Mouse (Mus musculus): ENCODE results near the gene Lama4. TPM values are rescaled to one million over a fixed set of nuclear protein-coding genes. Genes with fewer than 3 reads are reported as not detected.

The Lama4 gene
- polyA plus RNA-seq, 1 experiment from 2014 or later: 23.0 TPM

DNA sequence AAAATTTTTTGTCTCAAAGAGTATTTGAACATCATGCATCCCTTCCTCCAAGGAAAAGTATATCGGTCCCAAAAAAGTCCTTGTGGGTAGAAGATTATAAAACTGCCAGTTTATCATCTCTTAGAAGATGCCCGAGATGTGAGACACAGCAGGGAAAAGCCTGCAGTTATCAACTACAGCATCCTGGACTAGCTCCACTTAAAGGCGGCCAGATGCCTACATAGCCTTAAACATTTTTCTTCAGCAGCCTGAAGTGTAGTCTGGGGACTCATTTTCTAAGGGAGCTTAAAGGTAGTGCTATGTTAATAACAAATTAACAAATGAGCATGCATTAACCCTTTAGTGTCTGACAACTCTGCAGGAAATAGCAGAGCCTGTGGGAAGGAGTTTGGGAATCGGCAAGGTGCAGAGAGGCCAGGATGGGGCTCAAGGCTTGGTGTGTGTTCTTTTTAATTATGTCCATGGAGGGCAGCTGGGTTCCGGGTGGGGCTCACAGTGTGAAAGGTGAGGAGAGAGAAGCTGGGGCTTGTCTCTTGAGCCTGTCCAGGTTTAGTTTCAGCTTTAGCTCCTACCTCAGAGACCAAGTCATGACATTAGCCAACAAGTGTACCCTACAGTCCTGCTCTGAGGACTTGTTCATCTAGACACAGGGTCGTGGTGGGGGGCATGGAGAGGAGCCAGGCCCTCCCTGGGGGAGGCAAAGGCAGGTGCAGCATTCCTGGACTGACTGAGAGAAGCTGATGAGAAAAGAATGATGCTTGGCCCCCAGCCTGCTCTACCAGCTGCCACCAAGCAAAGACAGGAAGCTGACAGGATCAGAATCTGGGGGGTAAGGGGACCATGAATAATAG is 64.2 kb downstream of the Lama4 start:
- no peaks in the 10 kb centered on the region for H3K27me3 ChIP-seq
- no peaks in the 10 kb centered on the region for H3K9me3 ChIP-seq
- H3K4me3 ChIP-seq: no peak overlapping the region
- WGBS: 76% methylated on average over 6 of the region's 6 CpGs
- no peak overlapping the region for H3K4me2 ChIP-seq
- H3K9ac ChIP-seq: no peak overlapping the region
- no peaks in the 10 kb centered on the region for H3K36me3 ChIP-seq
- H3K4me1 ChIP-seq (replicated peaks): peaks cover 21% of the 10 kb centered on the region
- ATAC-seq (ENCODE audit: low FRiP score, low read depth): no peak
- no peak overlapping the region for H3K27ac ChIP-seq (replicated peaks)

DNA sequence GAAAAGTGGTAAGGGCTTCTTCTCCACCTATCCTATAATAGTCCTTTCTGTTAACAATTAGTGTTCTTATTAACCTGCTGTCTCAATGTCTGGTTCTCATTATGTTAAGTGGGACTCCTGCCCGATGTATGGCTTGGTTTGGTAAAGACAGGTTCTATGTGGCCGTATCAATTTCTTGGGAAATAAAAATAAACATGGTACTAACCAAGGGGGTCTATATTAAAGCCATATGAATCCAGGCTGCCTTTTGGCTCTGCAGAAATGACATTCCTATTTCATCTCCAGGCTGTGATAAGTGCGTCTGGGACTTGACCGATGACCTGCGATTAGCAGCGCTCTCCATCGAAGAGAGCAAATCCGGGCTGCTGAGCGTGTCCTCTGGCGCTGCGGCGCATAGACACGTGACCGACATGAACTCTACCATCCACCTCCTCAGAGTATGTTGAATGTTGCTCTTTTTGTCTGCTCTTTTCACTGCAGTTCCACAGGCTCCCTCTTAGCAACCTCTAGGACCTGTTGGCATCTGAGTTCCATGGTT is 64.9 kb downstream of the Lama4 start:
- no peak overlapping the region for H3K9ac ChIP-seq
- H3K27ac ChIP-seq (replicated peaks): no peak overlapping the region
- no peaks in the 10 kb centered on the region for H3K27me3 ChIP-seq
- no peaks in the 10 kb centered on the region for H3K36me3 ChIP-seq
- ATAC-seq (ENCODE audit: low FRiP score, low read depth): no peak
- no peaks in the 10 kb centered on the region for H3K9me3 ChIP-seq
- peaks cover 21% of the 10 kb centered on the region for H3K4me1 ChIP-seq (replicated peaks)
- 85% methylated on average over 14 of the region's 14 CpGs for WGBS
- no peak overlapping the region for H3K4me2 ChIP-seq
- H3K4me3 ChIP-seq: no peak overlapping the region

DNA sequence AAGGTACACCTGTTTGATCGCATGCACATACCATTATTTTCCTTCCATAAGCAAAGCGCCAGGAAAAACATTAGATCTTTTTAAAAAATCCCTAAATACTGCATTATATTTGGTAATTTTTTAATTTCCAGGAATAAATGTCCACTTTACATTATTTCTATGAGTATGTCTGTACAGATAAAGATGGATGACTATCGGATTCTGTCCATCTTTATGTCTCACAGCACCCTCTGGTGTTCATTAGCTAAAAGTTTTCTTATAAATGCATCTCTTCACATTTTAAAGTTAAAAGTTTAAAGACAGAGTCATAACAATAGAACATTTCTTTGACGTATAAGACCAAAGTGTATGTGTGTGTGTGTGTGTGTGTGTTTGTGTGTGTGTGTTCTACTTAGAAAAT is 74.2 kb downstream of the Lama4 start:
- no peak overlapping the region for H3K4me3 ChIP-seq
- no peaks in the 10 kb centered on the region for H3K27me3 ChIP-seq
- no peak for ATAC-seq (ENCODE audit: low FRiP score, low read depth)
- no peaks in the 10 kb centered on the region for H3K9me3 ChIP-seq
- no peak overlapping the region for H3K9ac ChIP-seq
- no peaks in the 10 kb centered on the region for H3K4me1 ChIP-seq (replicated peaks)
- no peak overlapping the region for H3K27ac ChIP-seq (replicated peaks)
- 55% methylated on average over 4 of the region's 4 CpGs for WGBS
- H3K36me3 ChIP-seq: no peaks in the 10 kb centered on the region; the same call in 1 of the 2 replicates
- H3K4me2 ChIP-seq: no peak overlapping the region

DNA sequence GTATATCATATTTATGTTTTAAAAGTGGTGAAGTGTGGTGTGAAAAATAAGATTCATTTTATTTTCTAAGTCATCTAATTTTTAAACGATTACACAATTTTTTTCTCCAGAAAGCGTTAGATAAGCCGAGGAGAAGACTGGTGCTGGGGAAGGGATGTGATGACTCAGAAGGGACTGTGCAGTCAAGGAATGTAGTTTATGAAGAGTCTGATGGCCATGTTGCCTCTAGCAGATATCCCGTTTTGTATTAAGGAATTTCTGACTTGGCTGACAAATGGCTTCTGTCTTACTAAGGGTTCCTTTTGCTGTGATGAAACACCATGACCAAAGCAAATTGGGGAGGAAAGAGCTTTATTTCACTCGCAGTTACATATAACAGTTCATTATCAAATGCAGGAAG is 74.7 kb downstream of the Lama4 start:
- Histone ChIP-seq H3K4me3 (no peak overlapping the region), H3K27me3 (no peaks in the 10 kb centered on the region), H3K4me1 (replicated peaks) (no peaks in the 10 kb centered on the region), H3K9ac (no peak overlapping the region), H3K36me3 (no peaks in the 10 kb centered on the region; the same call in 1 of the 2 replicates), H3K9me3 (no peaks in the 10 kb centered on the region), H3K4me2 (no peak overlapping the region), H3K27ac (replicated peaks) (no peak overlapping the region)
- 82% methylated on average over 5 of the region's 5 CpGs for WGBS
- ATAC-seq (ENCODE audit: low FRiP score, low read depth): no peak

DNA sequence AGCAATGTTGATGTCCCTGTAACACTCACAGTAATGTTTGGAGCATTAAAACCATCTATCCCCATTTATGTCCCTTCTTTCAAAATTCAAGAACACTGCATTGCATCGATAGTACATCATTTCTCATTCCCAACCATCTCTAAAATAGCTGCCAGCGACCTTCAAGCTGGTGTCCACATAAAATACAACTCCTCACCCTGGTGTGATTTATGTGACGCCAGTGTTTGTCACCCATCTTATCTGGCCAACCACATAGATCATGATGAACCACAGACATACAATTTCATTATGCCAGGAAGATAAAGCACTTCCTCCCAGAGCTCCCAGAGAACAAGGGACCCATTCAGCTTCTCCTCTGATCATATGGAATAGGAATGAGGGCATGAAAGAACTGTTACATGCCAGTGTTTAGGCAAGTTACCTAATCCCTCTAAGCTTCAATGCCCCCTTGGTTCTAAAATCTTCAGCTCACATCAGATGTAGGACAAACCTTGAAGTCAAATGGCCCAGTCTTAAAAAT is 79.2 kb downstream of the Lama4 start:
- Histone ChIP-seq H3K27ac (replicated peaks) (no peak overlapping the region), H3K27me3 (no peaks in the 10 kb centered on the region), H3K4me3 (no peak overlapping the region), H3K9me3 (no peaks in the 10 kb centered on the region), H3K4me1 (replicated peaks) (no peaks in the 10 kb centered on the region), H3K4me2 (no peak overlapping the region), H3K36me3 (no peaks in the 10 kb centered on the region), H3K9ac (no peak overlapping the region)
- ATAC-seq (ENCODE audit: low FRiP score, low read depth): no peak
- 57% methylated on average over 3 of the region's 3 CpGs for WGBS

DNA sequence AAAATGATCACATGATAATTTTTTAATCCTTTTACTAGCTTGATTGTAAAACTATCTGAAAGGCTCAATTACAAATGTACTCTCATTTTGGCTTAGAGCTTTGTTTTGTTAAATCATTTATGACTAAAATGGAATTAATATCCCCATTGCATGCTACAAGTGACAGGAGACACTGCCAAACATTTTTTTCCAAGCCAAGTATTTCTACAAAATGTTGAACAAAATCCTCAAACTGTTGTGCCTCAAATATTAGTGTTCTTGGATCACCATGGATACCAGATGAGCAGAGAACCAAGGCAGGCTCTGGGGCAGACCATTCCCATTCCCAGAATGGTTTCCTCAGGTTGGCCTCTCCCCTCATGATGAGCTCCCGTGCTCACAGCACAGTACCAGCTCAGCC is 79.8 kb downstream of the Lama4 start:
- Histone ChIP-seq H3K27ac (replicated peaks) (no peak overlapping the region), H3K9ac (no peak overlapping the region), H3K9me3 (no peaks in the 10 kb centered on the region), H3K4me2 (no peak overlapping the region), H3K4me3 (no peak overlapping the region), H3K27me3 (no peaks in the 10 kb centered on the region), H3K4me1 (replicated peaks) (no peaks in the 10 kb centered on the region), H3K36me3 (no peaks in the 10 kb centered on the region)
- no peak for ATAC-seq (ENCODE audit: low FRiP score, low read depth)
- WGBS: 78% methylated on average over 1 of the region's 1 CpGs

DNA sequence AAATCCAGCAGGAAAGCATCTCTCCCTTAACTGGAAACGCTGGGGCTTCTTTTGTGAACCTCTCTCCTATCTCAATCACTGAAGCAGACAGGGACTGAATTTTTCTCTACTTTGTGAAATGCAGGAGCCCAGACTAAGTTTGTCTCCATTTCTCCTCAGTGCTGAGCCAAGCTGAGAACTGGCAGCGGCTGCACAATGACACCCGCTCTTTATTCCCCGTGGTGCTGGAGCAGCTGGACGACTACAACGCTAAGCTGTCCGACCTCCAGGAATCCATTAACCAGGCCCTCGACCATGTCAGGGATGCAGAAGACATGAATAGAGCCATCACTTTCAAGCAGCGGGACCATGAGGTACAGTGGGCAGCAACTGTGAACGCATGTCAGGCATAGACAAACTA is 82.5 kb downstream of the Lama4 start:
- H3K9me3 ChIP-seq: no peaks in the 10 kb centered on the region
- ATAC-seq (ENCODE audit: low FRiP score, low read depth): no peak
- no peaks in the 10 kb centered on the region for H3K36me3 ChIP-seq
- H3K4me1 ChIP-seq (replicated peaks): no peaks in the 10 kb centered on the region
- H3K4me2 ChIP-seq: no peak overlapping the region
- H3K9ac ChIP-seq: no peak overlapping the region
- H3K27me3 ChIP-seq: no peaks in the 10 kb centered on the region
- H3K27ac ChIP-seq (replicated peaks): no peak overlapping the region
- H3K4me3 ChIP-seq: no peak overlapping the region
- 38% methylated on average over 10 of the region's 10 CpGs for WGBS

DNA sequence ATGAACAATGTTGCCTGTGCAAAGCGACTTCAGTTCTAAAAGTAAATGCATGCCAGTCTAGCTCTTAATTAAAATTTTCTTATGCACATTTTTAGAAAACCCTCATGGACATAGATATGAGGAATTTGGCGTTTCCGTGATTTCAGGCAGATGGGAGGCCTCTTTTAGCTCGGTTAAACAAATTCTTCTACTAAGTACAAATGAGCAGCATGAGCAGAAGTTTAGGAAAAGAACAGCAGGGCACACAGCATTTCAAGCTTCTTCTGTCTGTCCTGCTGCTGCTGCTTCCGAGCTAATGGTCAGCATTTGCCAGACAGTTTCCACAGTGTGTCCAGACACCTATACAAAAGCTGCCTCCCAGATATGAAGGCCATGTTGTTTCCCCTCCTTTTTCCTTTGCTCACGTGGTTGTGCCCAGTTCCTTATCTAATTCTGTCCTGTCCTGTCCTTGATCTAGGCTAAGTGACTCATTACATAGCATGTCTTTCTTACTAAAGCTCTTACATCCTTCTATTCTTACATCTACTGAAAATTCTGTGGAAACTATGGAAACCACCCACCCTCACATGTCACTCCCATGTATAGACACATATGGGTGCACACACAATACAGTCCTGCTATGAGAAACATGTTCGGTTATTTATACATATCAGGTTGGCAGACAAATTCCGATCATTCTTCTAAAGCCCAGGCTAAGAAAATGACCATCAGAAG is 84.4 kb downstream of the Lama4 start:
- no peak overlapping the region for H3K27ac ChIP-seq (replicated peaks)

DNA sequence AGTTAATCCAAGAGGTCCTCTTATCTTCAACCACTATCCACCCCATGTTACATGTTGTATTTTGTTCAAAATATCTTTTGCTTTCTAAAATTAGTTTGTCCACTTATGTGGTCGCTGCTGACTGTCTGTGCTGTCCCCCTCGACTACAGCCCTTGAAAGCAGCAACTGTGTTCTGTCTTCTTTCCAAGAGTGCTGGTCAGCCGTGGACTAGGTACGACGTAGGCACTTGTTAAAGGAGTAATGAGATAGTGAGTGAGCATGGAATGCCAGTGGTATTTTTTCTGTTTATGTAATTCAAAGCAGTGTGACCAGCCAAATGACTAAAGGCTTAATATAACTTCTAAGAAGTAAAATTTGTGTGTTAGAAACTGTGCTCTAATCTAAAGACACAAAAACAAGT is 90.7 kb downstream of the Lama4 start:
- Histone ChIP-seq H3K4me1 (replicated peaks) (no peaks in the 10 kb centered on the region), H3K4me2 (no peak overlapping the region), H3K36me3 (no peaks in the 10 kb centered on the region), H3K9me3 (no peaks in the 10 kb centered on the region), H3K27ac (replicated peaks) (no peak overlapping the region), H3K4me3 (no peak overlapping the region), H3K27me3 (no peaks in the 10 kb centered on the region), H3K9ac (no peak overlapping the region)
- 93% methylated on average over 5 of the region's 5 CpGs for WGBS
- ATAC-seq (ENCODE audit: low FRiP score, low read depth): no peak

More for the DNA sequence above, 84.4 kb downstream of the Lama4 start:
- Histone ChIP-seq H3K4me3 (no peak overlapping the region), H3K9ac (no peak overlapping the region), H3K4me1 (replicated peaks) (no peaks in the 10 kb centered on the region), H3K36me3 (no peaks in the 10 kb centered on the region), H3K27me3 (no peaks in the 10 kb centered on the region), H3K9me3 (no peaks in the 10 kb centered on the region), H3K4me2 (no peak overlapping the region)
- no peak for ATAC-seq (ENCODE audit: low FRiP score, low read depth)
- WGBS: 82% methylated on average over 8 of the region's 8 CpGs

DNA sequence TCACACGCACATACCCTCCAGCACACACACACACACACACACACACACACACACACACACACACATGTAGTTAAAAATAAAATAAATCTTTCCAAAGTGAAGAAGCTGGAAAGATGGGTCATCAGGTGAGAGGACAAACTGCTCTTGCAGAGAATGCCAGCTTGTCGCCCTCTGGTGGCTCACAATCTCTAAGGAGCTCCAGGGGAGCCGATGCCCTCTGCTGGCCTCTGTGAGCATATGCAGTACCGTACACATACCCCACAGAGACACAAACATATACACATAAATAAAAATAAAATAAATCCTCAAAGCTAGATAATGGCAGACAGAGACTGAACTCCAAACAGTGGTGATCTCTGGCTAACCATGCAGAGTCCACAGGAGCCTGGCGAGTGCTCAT is 99.4 kb downstream of the Lama4 start:
- ATAC-seq (ENCODE audit: low FRiP score, low read depth): no peak
- no peaks in the 10 kb centered on the region for H3K4me1 ChIP-seq (replicated peaks)
- WGBS: 92% methylated on average over 5 of the region's 5 CpGs
- no peak overlapping the region for H3K4me3 ChIP-seq
- H3K9ac ChIP-seq: no peak overlapping the region
- no peaks in the 10 kb centered on the region for H3K27me3 ChIP-seq
- no peak overlapping the region for H3K4me2 ChIP-seq
- H3K27ac ChIP-seq (replicated peaks): no peak overlapping the region
- H3K36me3 ChIP-seq: no peaks in the 10 kb centered on the region
- no peaks in the 10 kb centered on the region for H3K9me3 ChIP-seq

DNA sequence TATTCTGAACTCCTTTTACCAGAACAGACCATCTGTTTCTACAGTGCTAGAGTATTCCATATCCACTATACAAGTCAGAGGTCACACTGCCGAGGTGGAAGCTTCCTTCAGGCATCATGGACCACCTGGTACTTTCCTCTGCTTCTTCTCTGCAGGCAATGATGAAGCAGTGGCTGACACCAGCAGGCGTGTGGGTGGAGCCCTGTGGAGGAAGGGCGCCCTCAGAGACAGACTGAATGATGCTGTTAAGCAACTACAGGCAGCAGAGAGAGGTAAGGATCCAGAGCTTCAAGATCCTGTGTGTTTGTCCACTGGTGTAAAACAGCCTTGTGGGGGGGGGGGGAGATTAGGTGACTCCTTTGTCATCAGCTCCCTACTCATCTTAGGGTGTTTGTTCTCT is 100.1 kb downstream of the Lama4 start:
- Histone ChIP-seq H3K9ac (no peak overlapping the region), H3K4me3 (no peak overlapping the region), H3K27me3 (no peaks in the 10 kb centered on the region), H3K27ac (replicated peaks) (no peak overlapping the region), H3K4me2 (no peak overlapping the region), H3K9me3 (no peaks in the 10 kb centered on the region), H3K4me1 (replicated peaks) (no peaks in the 10 kb centered on the region), H3K36me3 (no peaks in the 10 kb centered on the region)
- WGBS: 76% methylated on average over 3 of the region's 3 CpGs
- ATAC-seq (ENCODE audit: low FRiP score, low read depth): no peak

DNA sequence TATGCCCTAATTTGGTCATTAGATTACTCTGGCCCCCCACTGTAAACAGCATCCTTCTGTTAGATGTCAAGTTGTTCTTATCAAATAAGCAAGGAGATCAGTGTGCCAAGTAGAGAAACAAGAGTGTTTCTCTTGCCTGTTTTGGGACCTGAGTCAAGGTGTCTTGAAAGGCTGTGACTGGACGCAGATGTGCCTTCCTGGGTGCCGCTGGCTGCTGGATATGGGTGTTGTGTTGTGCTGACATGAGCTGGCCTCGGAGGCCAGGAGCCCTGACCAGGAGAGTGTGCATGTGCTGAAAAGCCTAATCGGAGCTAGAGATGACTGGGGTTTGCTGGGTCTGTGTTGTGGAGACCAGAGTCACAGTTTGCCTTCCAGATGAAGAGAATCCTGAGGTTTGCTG is 100.7 kb downstream of the Lama4 start:
- no peaks in the 10 kb centered on the region for H3K4me1 ChIP-seq (replicated peaks)
- no peak overlapping the region for H3K4me2 ChIP-seq
- no peaks in the 10 kb centered on the region for H3K36me3 ChIP-seq
- 92% methylated on average over 4 of the region's 4 CpGs for WGBS
- no peak for ATAC-seq (ENCODE audit: low FRiP score, low read depth)
- no peaks in the 10 kb centered on the region for H3K9me3 ChIP-seq
- H3K9ac ChIP-seq: no peak overlapping the region
- H3K27ac ChIP-seq (replicated peaks): no peak overlapping the region
- no peak overlapping the region for H3K4me3 ChIP-seq
- H3K27me3 ChIP-seq: no peaks in the 10 kb centered on the region

Measured in hindbrain, embryonic 15.5 days (tissue).